Comparison of ENCODE assay signal across 10 mouse cellular contexts in genomic region chr8:83577384-83577791, GRCm38 (mm10). TPM values are rescaled to one million over a fixed set of nuclear protein-coding genes. Genes with fewer than 3 reads are reported as not detected.
DNase-seq lines count a peak whose midpoint lies in the region; TF ChIP-seq lines count a peak whose summit lies in the region.
"Had no signal": no experiment of that assay in that cellular context is flagged by ENCODE, and none has a peak within 500 bp of the region (broad histone marks: within the 10 kb centered on the region; RNA-seq: fewer than 3 reads in every experiment).

No protein-coding gene starts in this region.

- no peaks in the 10 kb centered on the region for H3K36me3 ChIP-seq in heart, adult 2 months (ENCODE audit: control insufficient read depth, insufficient read depth, low read length)

- DNase-seq in layer of hippocampus, postnatal 10 days (ENCODE audit: low spot score in 2 of 2), result peak; percentile 10 to 20
- DNase-seq in layer of hippocampus, adult 9-10 months (ENCODE audit: low spot score), result no peak
- peak; percentile 47 for DNase-seq in R1 (ENCODE audit: low read depth, low spot score)
- DNase-seq in brain, embryonic 14.5 days (ENCODE audit: low read depth), result peak; percentile 42
- peak; percentile 53 to 76 for DNase-seq in heart, adult 2 months
- peak; percentile 13 for DNase-seq in kidney, postnatal 14 days
- no peak for DNase-seq in MN1 (ENCODE audit: low spot score)
- no peak for DNase-seq in Muller cell, postnatal 12 days (ENCODE audit: inconsistent ontology term)

- peak overlapping the region; percentile 90 for H3K27ac ChIP-seq in heart, adult 2 months

- peak overlapping the region; percentile 73 for H3K9ac ChIP-seq in heart, adult 2 months (ENCODE audit: low read depth, low read length)

- WGBS in heart, adult 2 months, result 56% methylated on average over 9 of the region's 9 CpGs

- no peaks in the 10 kb centered on the region; the same call in 1 of the 2 replicates for H3K79me2 ChIP-seq in heart, adult 2 months (replicated peaks; ENCODE audit: control insufficient read depth, insufficient read depth, low read length)

- peak; percentile 34; the same call in 1 of the 2 replicates for TF ChIP-seq EP300 in heart, adult 2 months (IDR thresholded peaks at IDR 0.05; ENCODE audit: insufficient read depth, low read depth, low read length)

- no peak for TF ChIP-seq CTCF in brain, embryonic 14.5 days (IDR thresholded peaks at IDR 0.05; ENCODE audit: borderline replicate concordance, extremely low read depth, insufficient read depth, insufficient read length)
- no peak for TF ChIP-seq CTCF in heart, adult 2 months (IDR thresholded peaks at IDR 0.05)

- no peak for TF ChIP-seq POLR2A in brain, embryonic 14.5 days (IDR thresholded peaks at IDR 0.05; ENCODE audit: borderline replicate concordance, extremely low read depth, insufficient read depth, insufficient read length, poor library complexity, severe bottlenecking)
- TF ChIP-seq POLR2A in heart, adult 2 months (IDR thresholded peaks at IDR 0.05; ENCODE audit: insufficient read depth, low read depth, low read length), result peak; percentile 61; the same call in 1 of the 2 replicates

- intact Hi-C loops in heart, adult 2 months (cut with DNase I), result no loop called here

- H3K27me3 ChIP-seq in heart, adult 2 months (ENCODE audit: control insufficient read depth, insufficient read depth, low read length), result no peaks in the 10 kb centered on the region
- H3K27me3 ChIP-seq: Patski had no signal

- H3K4me1 ChIP-seq in heart, adult 2 months (ENCODE audit: control insufficient read depth, insufficient read depth, low read length), result peaks cover 9% of the 10 kb centered on the region

- no peak overlapping the region for H3K4me3 ChIP-seq in heart, adult 2 months

RNA-seq across cellular contexts. Expression of gene Ndufb7, which starts 10.9 kb away (rescaled TPM):
- 100 to 1,000 TPM; 161 to 175 TPM for total RNA-seq in layer of hippocampus, postnatal 10 days (2021)
- polyA plus RNA-seq in brain, embryonic 14.5 days (2012; rRNA removed), result 294 and 383 TPM in 2 replicates
- total RNA-seq in heart, adult 2 months (2021), result 100 to 1,000 TPM; 620 to 733 TPM
- 1,081 and 1,159 TPM in 2 replicates for polyA plus RNA-seq in heart, adult 2 months (2012; rRNA removed)

RNA-seq across cellular contexts. Expression of gene Tecr, which starts 30.4 kb away (rescaled TPM):
- 100 to 1,000 TPM; 532 to 604 TPM for total RNA-seq in layer of hippocampus, postnatal 10 days (2021)
- 913 and 1,191 TPM in 2 replicates for polyA plus RNA-seq in brain, embryonic 14.5 days (2012; rRNA removed)
- total RNA-seq in heart, adult 2 months (2021), result 100 to 1,000 TPM; 445 to 505 TPM
- polyA plus RNA-seq in heart, adult 2 months (2012; rRNA removed), result 772 and 935 TPM in 2 replicates

RNA-seq across cellular contexts. Expression of gene Dnajb1, which starts 30.6 kb away (rescaled TPM):
- total RNA-seq in layer of hippocampus, postnatal 10 days (2021), result 10 to 100 TPM; 29.4 to 33.5 TPM
- 35.1 and 38.0 TPM in 2 replicates for polyA plus RNA-seq in brain, embryonic 14.5 days (2012; rRNA removed)
- 10 to 100 TPM; 11.3 to 16.8 TPM for total RNA-seq in heart, adult 2 months (2021)
- polyA plus RNA-seq in heart, adult 2 months (2012; rRNA removed), result 13.4 and 17.4 TPM in 2 replicates

RNA-seq across cellular contexts. Expression of gene Olfr370, which starts 41.8 kb away (rescaled TPM):
- total RNA-seq in layer of hippocampus, postnatal 10 days (2021), result not detected
- polyA plus RNA-seq in brain, embryonic 14.5 days (2012; rRNA removed), result 0.10 and 0.15 TPM in 2 replicates
- total RNA-seq in heart, adult 2 months (2021), result not detected
- not detected in 2 replicates for polyA plus RNA-seq in heart, adult 2 months (2012; rRNA removed)
- total RNA-seq: heart, postnatal 36 days had no signal

Comparison
In these comparisons a context has a peak if more than half of its experiments do, and no peak if none do; other contexts are left out.
1. DNase-seq: peak in layer of hippocampus, postnatal 10 days (2 of 2), R1 (single experiment), brain, embryonic 14.5 days (single experiment), heart, adult 2 months (2 of 2) and kidney, postnatal 14 days (single experiment); none in layer of hippocampus, adult 9-10 months (single experiment), MN1 (single experiment) and Muller cell, postnatal 12 days (single experiment).